Mouse (Mus musculus) heart, postnatal 0 days (tissue): Measurements from ENCODE around the gene Adrb1.

ENCODE experiments used
- CTCF ChIP-seq: IDR thresholded peaks from 2 replicates; pipeline ENCODE4 v1.5.1; 2016; ENCODE audit warnings: antibody characterized with exemption, control low read depth, low read depth
- EP300 ChIP-seq: IDR thresholded peaks from 2 replicates; pipeline ENCODE4 v1.6.1; 2016; ENCODE audit warnings: antibody characterized with exemption, low read depth

DNA sequence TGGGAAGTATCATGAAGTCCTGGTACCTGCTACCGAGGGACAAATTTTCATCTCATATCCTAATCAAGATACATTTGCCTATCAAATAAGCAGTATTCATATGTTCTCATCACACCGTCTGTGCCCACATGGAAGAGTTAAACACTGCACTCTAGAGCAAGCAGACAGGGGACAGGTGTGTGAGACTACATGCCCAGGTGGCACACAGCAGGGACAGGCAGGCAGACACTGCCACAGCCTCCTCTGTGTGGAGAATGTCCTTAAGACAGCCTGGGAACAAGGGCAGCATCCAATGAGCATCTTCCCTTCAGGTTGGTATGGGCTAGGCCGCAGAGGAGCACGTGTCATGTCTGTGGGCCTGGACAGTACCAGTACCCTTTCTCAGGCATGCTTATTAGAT is 40.7 kb downstream of the Adrb1 start:
- no peak for TF ChIP-seq CTCF
- no peak for TF ChIP-seq EP300
